Mouse (Mus musculus): ENCODE results near the gene Adi1. TPM values are rescaled to one million over a fixed set of nuclear protein-coding genes. Genes with fewer than 3 reads are reported as not detected.

The Adi1 gene
- polyA plus RNA-seq, 1 experiment from 2014 or later, result 44.7 TPM

DNA sequence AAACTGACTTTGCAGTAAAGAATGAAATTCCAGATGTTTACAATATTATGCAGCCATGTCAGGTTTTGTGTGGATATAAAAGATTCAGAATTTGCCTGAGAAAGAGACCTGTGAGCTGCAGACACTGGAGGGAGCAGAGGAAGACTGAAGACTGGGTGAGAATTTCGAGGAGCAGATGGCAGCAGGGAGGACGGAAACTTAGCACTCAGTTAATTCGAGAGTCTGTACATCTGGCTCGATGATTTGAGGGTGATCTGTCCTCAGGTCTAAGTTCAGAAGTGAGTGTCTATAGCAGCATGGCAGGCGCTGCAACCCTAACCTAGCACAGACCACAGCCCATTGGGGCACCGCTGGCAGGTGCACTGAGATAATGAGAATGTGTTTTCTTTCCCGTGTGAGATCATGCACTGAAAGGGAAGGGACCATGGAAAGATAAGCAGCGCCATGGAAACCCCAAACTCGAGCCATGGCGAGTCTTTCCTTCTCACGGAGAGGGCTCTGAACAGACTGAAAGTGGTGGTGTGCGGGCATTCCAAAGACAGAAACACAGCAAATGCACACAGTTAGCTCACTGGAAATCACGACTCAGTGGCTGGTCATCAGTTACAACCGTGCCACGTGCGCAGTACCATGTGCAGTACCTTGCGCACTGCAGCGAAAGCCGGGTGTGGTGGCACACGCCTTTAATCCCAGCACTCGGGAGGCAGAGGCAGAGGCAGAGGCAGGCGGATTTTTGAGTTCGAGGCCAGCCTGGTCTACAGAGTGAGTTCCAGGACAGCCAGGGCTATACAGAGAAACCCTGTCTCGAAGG, 40.0 kb downstream of the Adi1 start:
- no peaks in the 10 kb centered on the region for H3K9me3 ChIP-seq (replicated peaks; ENCODE audit: control insufficient read depth, low read length)
- no peaks in the 10 kb centered on the region for H3K27me3 ChIP-seq (ENCODE audit: control insufficient read depth, insufficient read depth, low read length)
- H3K4me1 ChIP-seq (ENCODE audit: control insufficient read depth, insufficient read depth, low read length), result no peaks in the 10 kb centered on the region
- ATAC-seq (replicated peaks; ENCODE audit: insufficient number of reproducible peaks, low FRiP score, low TSS enrichment), result no peak
- 76% methylated on average over 24 of the region's 24 CpGs for WGBS (ENCODE audit: insufficient replicate concordance)
- peaks cover 10% of the 10 kb centered on the region for H3K36me3 ChIP-seq (ENCODE audit: control insufficient read depth, insufficient read depth, low read length)
- no peak overlapping the region for H3K4me3 ChIP-seq (ENCODE audit: low read depth, low read length)
- H3K9ac ChIP-seq (ENCODE audit: low read depth, low read length), result no peak overlapping the region
- H3K27ac ChIP-seq (ENCODE audit: low read depth, low read length), result no peak overlapping the region
- H3K4me2 ChIP-seq, result no peak overlapping the region

DNA sequence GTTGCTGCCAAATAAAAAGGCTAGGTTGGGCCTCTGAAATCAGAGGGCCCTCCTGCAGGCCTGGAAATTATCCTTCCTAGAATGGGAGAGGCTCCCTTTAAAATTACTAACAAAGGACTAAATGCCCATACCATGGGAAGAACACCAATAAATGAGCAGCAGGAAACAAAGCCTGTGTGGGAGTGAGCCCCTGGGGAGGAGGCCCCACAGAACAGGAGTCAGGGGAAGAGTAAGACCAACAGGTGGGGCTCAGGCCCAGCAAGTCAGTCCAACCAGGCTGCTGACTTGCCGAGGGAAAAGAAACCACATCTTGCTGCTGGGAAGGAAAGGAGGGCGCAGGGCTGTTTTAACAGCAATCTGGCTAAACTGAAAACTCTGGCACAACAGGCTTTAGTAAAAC, 42.0 kb downstream of the Adi1 start:
- WGBS (ENCODE audit: insufficient replicate concordance), result 83% methylated on average over 2 of the region's 2 CpGs
- Histone ChIP-seq H3K4me2 (no peak overlapping the region), H3K36me3 (ENCODE audit: control insufficient read depth, insufficient read depth, low read length) (peaks cover 12% of the 10 kb centered on the region), H3K4me1 (ENCODE audit: control insufficient read depth, insufficient read depth, low read length) (no peaks in the 10 kb centered on the region), H3K27me3 (ENCODE audit: control insufficient read depth, insufficient read depth, low read length) (no peaks in the 10 kb centered on the region), H3K9me3 (replicated peaks; ENCODE audit: control insufficient read depth, low read length) (no peaks in the 10 kb centered on the region), H3K9ac (ENCODE audit: low read depth, low read length) (no peak overlapping the region), H3K27ac (ENCODE audit: low read depth, low read length) (no peak overlapping the region), H3K4me3 (ENCODE audit: low read depth, low read length) (no peak overlapping the region)
- ATAC-seq (replicated peaks; ENCODE audit: insufficient number of reproducible peaks, low FRiP score, low TSS enrichment), result no peak

DNA sequence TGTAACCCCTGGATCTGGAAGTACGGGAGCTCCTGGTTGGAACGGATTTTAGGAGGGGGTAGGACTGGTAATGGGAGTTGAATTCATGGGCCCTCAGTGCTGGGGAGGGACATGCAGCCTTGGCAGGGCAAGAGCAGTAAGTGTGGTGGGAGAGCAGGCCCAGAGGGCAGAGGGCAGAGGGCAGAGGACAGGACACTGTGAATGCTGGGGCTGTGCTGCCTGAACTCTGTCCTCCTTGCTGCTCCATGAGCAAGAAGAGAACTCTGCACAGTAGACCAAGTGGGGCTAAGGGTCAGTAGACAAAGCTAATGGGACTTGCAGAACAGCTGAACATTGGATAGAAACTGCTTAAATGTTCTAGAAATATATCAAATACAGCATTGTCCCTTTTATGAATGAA, 43.1 kb downstream of the Adi1 start:
- no peak for ATAC-seq (replicated peaks; ENCODE audit: insufficient number of reproducible peaks, low FRiP score, low TSS enrichment)
- no peak overlapping the region for H3K4me2 ChIP-seq
- H3K27ac ChIP-seq (ENCODE audit: low read depth, low read length), result no peak overlapping the region
- no peaks in the 10 kb centered on the region for H3K27me3 ChIP-seq (ENCODE audit: control insufficient read depth, insufficient read depth, low read length)
- WGBS (ENCODE audit: insufficient replicate concordance), result 87% methylated on average over 2 of the region's 2 CpGs
- no peaks in the 10 kb centered on the region for H3K4me1 ChIP-seq (ENCODE audit: control insufficient read depth, insufficient read depth, low read length)
- H3K9ac ChIP-seq (ENCODE audit: low read depth, low read length), result no peak overlapping the region
- no peak overlapping the region for H3K4me3 ChIP-seq (ENCODE audit: low read depth, low read length)
- H3K36me3 ChIP-seq (ENCODE audit: control insufficient read depth, insufficient read depth, low read length), result peaks cover 12% of the 10 kb centered on the region
- no peaks in the 10 kb centered on the region for H3K9me3 ChIP-seq (replicated peaks; ENCODE audit: control insufficient read depth, low read length)

DNA sequence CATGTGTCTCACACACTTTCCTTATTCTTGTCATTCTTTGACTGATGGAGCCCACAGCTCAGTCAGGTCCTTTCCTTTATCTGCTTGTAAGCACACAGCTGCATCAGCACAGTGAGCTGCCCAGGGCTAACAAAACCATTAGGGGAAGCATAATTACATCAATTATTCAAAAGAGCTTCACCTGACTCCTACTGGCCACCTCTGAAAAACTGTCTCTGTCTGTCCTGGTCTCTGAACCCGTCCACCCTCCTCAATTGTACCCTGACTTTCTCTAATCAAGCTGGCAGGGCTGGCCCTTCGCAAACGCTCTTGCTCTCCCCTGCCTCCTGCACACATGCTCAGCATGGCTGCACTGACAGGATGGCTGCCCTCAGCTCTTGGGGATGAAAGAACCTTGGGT, 49.3 kb downstream of the Adi1 start:
- 89% methylated on average over 3 of the region's 3 CpGs for WGBS (ENCODE audit: insufficient replicate concordance)
- no peaks in the 10 kb centered on the region for H3K27me3 ChIP-seq (ENCODE audit: control insufficient read depth, insufficient read depth, low read length)
- H3K9me3 ChIP-seq (replicated peaks; ENCODE audit: control insufficient read depth, low read length), result no peaks in the 10 kb centered on the region
- ATAC-seq (replicated peaks; ENCODE audit: insufficient number of reproducible peaks, low FRiP score, low TSS enrichment), result no peak
- H3K4me2 ChIP-seq, result no peak overlapping the region
- no peak overlapping the region for H3K9ac ChIP-seq (ENCODE audit: low read depth, low read length)
- H3K27ac ChIP-seq (ENCODE audit: low read depth, low read length), result no peak overlapping the region
- H3K4me3 ChIP-seq (ENCODE audit: low read depth, low read length), result no peak overlapping the region
- no peaks in the 10 kb centered on the region for H3K4me1 ChIP-seq (ENCODE audit: control insufficient read depth, insufficient read depth, low read length)
- peaks cover 12% of the 10 kb centered on the region for H3K36me3 ChIP-seq (ENCODE audit: control insufficient read depth, insufficient read depth, low read length)

DNA sequence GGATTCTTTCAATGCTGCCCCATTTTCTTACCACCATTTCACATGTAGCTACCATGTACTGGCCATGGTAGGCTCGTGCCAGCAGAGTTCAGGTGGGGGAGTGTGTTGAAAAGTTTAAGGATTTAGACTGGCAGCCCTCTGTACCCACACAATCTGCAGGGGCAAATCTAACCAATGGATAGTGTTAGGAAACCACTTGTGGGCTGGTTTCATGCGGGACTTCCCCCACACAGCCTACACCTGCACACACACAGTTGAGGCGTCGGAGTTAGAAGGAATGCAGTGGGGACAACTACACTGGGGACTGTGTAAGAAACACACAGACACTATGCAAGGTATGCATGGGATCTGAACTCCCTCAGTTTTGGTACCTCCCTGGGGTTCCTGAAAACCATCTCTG, 51.2 kb downstream of the Adi1 start:
- no peaks in the 10 kb centered on the region for H3K9me3 ChIP-seq (replicated peaks; ENCODE audit: control insufficient read depth, low read length)

DNA sequence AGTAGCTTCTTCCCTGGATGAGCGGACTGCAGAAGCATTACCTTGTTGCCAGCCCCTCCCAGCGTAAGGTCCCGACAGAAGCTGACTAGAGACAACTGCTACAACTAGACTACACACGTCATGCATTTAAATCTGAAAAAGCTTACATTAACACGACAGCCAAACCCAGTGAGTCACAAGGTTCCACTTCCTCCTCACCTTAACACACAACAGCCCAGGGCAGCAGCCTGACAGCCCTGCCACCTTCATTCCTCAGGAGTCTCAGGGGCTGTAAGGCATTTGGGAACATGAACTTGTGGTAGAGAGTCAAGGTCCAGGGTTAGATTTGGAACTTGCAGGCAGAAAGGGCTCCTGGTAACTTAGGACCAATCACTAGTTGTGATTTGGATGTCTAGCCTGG, 52.0 kb downstream of the Adi1 start:
- H3K36me3 ChIP-seq (ENCODE audit: control insufficient read depth, insufficient read depth, low read length), result 0 out of 2 replicates have a peak, but pooled peaks cover 5% of the 10 kb centered on the region
- no peak overlapping the region for H3K4me2 ChIP-seq
- no peak for ATAC-seq (replicated peaks; ENCODE audit: insufficient number of reproducible peaks, low FRiP score, low TSS enrichment)
- no peak overlapping the region for H3K27ac ChIP-seq (ENCODE audit: low read depth, low read length)
- WGBS (ENCODE audit: insufficient replicate concordance), result 83% methylated on average over 5 of the region's 5 CpGs
- H3K9me3 ChIP-seq (replicated peaks; ENCODE audit: control insufficient read depth, low read length), result no peaks in the 10 kb centered on the region
- no peak overlapping the region for H3K9ac ChIP-seq (ENCODE audit: low read depth, low read length)
- H3K4me1 ChIP-seq (ENCODE audit: control insufficient read depth, insufficient read depth, low read length), result no peaks in the 10 kb centered on the region
- H3K4me3 ChIP-seq (ENCODE audit: low read depth, low read length), result no peak overlapping the region
- no peaks in the 10 kb centered on the region for H3K27me3 ChIP-seq (ENCODE audit: control insufficient read depth, insufficient read depth, low read length)

More for the DNA sequence above, 51.2 kb downstream of the Adi1 start:
- no peaks in the 10 kb centered on the region for H3K27me3 ChIP-seq (ENCODE audit: control insufficient read depth, insufficient read depth, low read length)
- ATAC-seq (replicated peaks; ENCODE audit: insufficient number of reproducible peaks, low FRiP score, low TSS enrichment), result no peak
- 0 out of 2 replicates have a peak, but pooled peaks cover 2% of the 10 kb centered on the region for H3K36me3 ChIP-seq (ENCODE audit: control insufficient read depth, insufficient read depth, low read length)
- no peak overlapping the region for H3K9ac ChIP-seq (ENCODE audit: low read depth, low read length)
- no peaks in the 10 kb centered on the region for H3K4me1 ChIP-seq (ENCODE audit: control insufficient read depth, insufficient read depth, low read length)
- H3K4me2 ChIP-seq, result no peak overlapping the region
- no peak overlapping the region for H3K27ac ChIP-seq (ENCODE audit: low read depth, low read length)
- no peak overlapping the region for H3K4me3 ChIP-seq (ENCODE audit: low read depth, low read length)
- WGBS (ENCODE audit: insufficient replicate concordance), result 79% methylated on average over 4 of the region's 4 CpGs

Small RNA genes lying within 50 kb of the gene (microRNA-seq; reads per million reads assigned to microRNA genes)
- not detected for gene Mir6937 (ENCODE audit: borderline number of aligned reads)

Other genes with a start within 250 kb of the Adi1 start
- gene Dcdc2c, start 122.8 kb upstream of the Adi1 start, polyA plus RNA-seq (2014; fragmentation: Nextera tagmentation; extraction: Ambion mirVana), result 0.20 and 0.21 TPM in 2 replicates
- gene Allc, start 92.7 kb upstream of the Adi1 start, polyA plus RNA-seq (2014; fragmentation: Nextera tagmentation; extraction: Ambion mirVana), result not detected in 2 replicates
- 8.4 and 9.2 TPM in 2 replicates for gene Colec11, start 51.9 kb upstream of the Adi1 start, polyA plus RNA-seq (2014; fragmentation: Nextera tagmentation; extraction: Ambion mirVana)
- gene Rps7, start 39.3 kb upstream of the Adi1 start, polyA plus RNA-seq (2014; fragmentation: Nextera tagmentation; extraction: Ambion mirVana), result 591 and 599 TPM in 2 replicates
- gene Rnaseh1, start 25.6 kb upstream of the Adi1 start, polyA plus RNA-seq (2014; fragmentation: Nextera tagmentation; extraction: Ambion mirVana), result 18.1 and 20.2 TPM in 2 replicates
- 32.9 and 33.3 TPM in 2 replicates for gene Trappc12, start 75.2 kb downstream of the Adi1 start, polyA plus RNA-seq (2014; fragmentation: Nextera tagmentation; extraction: Ambion mirVana)
- 26.0 and 27.5 TPM in 2 replicates for gene Eipr1, start 76.6 kb downstream of the Adi1 start, polyA plus RNA-seq (2014; fragmentation: Nextera tagmentation; extraction: Ambion mirVana)